Mouse (Mus musculus): ENCODE results near the gene H2afz. TPM values are rescaled to one million over a fixed set of nuclear protein-coding genes. Genes with fewer than 3 reads are reported as not detected.
"Not testable (repeated sequence)": the region's sequence is repeated elsewhere in the genome, so short reads cannot be mapped to it uniquely, and the experiment has no call there.

Gene H2afz
- polyA plus RNA-seq, 1 experiment from 2014 or later, result 2,590 TPM

DNA sequence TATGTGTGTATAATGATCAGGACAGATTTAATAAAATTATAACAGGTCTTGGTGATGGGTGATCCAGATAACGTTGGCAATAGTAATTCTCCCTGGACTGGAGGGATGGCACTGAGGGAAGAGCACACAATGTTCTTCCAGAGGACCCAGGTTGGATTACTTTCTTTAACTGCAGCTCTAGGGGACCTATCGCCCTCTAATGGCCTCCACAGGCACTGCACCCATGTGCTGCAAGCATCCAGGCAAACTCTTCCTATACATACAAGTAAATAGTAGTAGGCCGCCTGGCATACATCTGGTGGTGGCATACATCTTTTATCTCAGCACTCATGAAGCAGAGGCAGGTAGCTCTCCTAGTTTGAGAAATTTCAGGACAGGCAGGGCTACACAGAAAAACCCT lies 30.9 kb downstream of the H2afz start:
- DNase-seq, result peak; percentile 36
- WGBS, result 93% methylated on average over 3 of the region's 3 CpGs
- no peaks in the 10 kb centered on the region for H3K27me3 ChIP-seq (ENCODE audit: insufficient read depth, low read length)
- no peaks in the 10 kb centered on the region for H3K4me1 ChIP-seq (ENCODE audit: insufficient read depth)
- peak; percentile 57 for TF ChIP-seq CTCF (IDR thresholded peaks at IDR 0.05; ENCODE audit: low read depth)
- no peak overlapping the region for H3K27ac ChIP-seq (ENCODE audit: low read depth)
- no peaks in the 10 kb centered on the region for H3K9me3 ChIP-seq (ENCODE audit: low read depth, low read length)
- no peak overlapping the region for H3K4me2 ChIP-seq
- ATAC-seq (ENCODE audit: insufficient read depth), result no peak
- H3K9ac ChIP-seq, result no peak overlapping the region
- no peak overlapping the region for H3K4me3 ChIP-seq (ENCODE audit: low read depth, low read length)
- peaks cover 32% of the 10 kb centered on the region for H3K36me3 ChIP-seq (ENCODE audit: insufficient read depth)

DNA sequence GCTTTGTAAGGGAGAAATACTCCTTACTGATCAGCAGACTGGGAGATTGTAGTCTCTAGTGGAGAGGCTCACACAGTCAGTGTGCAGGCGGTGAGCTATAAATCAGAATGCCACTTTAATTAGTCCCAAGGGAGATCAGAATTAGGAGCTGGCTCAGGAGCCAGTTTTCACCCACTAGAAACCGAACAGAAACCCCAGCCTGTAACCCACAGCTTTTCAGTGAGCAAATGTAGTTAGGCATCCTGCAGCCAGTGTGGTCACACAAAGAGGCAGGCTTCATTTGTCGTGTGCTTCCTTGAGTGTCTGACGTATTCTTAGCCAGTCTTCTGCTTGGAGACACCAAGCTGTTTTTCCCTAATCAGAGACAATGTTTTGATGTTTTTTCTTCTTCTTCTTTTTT lies 32.1 kb downstream of the H2afz start:
- no peak overlapping the region for H3K4me3 ChIP-seq (ENCODE audit: low read depth, low read length)
- ATAC-seq (ENCODE audit: insufficient read depth), result no peak

DNA sequence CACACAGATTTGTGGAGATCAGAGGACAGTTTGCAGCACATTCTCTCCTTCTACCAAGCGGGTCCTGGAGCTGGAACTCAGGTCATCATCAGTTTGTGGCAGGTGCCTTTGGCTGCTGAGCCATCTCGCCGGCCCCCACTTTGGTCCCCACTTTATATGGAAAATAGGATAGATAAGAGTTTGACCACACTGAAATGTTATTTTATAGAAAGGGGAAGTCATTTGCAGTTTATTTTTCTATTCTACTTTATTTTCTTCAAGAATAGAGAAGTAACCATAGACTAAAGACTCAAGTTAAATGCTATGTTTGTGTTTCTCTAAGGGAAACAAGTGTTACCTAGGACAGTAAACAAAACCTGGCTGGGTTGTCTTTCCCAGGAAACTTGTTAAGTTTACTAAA lies 32.6 kb downstream of the H2afz start:
- Histone ChIP-seq H3K27ac (ENCODE audit: low read depth) (no peak overlapping the region), H3K4me2 (no peak overlapping the region), H3K9me3 (ENCODE audit: low read depth, low read length) (no peaks in the 10 kb centered on the region), H3K4me1 (ENCODE audit: insufficient read depth) (no peaks in the 10 kb centered on the region), H3K27me3 (ENCODE audit: insufficient read depth, low read length) (no peaks in the 10 kb centered on the region), H3K36me3 (ENCODE audit: insufficient read depth) (peaks cover 32% of the 10 kb centered on the region), H3K9ac (no peak overlapping the region), H3K4me3 (ENCODE audit: low read depth, low read length) (no peak overlapping the region)
- no peak for DNase-seq
- no peak for TF ChIP-seq CTCF (IDR thresholded peaks at IDR 0.05; ENCODE audit: low read depth)
- 91% methylated on average over 3 of the region's 3 CpGs for WGBS
- no peak for ATAC-seq (ENCODE audit: insufficient read depth)

More for the DNA sequence above, 32.1 kb downstream of the H2afz start:
- Histone ChIP-seq H3K9ac (no peak overlapping the region), H3K27ac (ENCODE audit: low read depth) (no peak overlapping the region), H3K4me1 (ENCODE audit: insufficient read depth) (no peaks in the 10 kb centered on the region), H3K36me3 (ENCODE audit: insufficient read depth) (peaks cover 32% of the 10 kb centered on the region), H3K27me3 (ENCODE audit: insufficient read depth, low read length) (no peaks in the 10 kb centered on the region), H3K9me3 (ENCODE audit: low read depth, low read length) (no peaks in the 10 kb centered on the region), H3K4me2 (no peak overlapping the region)
- WGBS, result 82% methylated on average over 4 of the region's 4 CpGs
- no peak for DNase-seq
- TF ChIP-seq CTCF (IDR thresholded peaks at IDR 0.05; ENCODE audit: low read depth), result no peak

DNA sequence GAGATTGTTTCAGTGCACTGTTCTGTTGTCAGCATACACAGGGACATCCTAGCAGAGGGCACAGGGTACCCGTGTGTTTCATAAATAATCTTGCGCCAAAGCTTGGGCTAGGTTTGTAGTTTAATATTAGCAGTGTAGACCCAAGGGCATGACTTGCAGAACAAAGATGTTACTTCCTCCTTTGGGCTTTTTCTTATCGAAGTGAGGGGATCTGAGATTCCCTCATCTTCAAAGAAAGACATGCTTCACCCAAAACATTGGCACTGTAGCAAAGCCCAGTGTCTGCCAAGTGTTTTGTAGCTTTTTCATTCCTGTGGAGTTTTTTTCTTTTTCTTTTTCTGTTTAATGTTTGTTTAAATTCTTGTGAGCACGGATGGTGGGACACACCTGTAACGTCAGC lies 33.4 kb downstream of the H2afz start:
- TF ChIP-seq CTCF (IDR thresholded peaks at IDR 0.05; ENCODE audit: low read depth), result no peak
- no peak for DNase-seq
- Histone ChIP-seq H3K4me3 (ENCODE audit: low read depth, low read length) (no peak overlapping the region), H3K9ac (no peak overlapping the region), H3K4me2 (no peak overlapping the region), H3K4me1 (ENCODE audit: insufficient read depth) (no peaks in the 10 kb centered on the region), H3K9me3 (ENCODE audit: low read depth, low read length) (no peaks in the 10 kb centered on the region), H3K27ac (ENCODE audit: low read depth) (no peak overlapping the region), H3K27me3 (ENCODE audit: insufficient read depth, low read length) (no peaks in the 10 kb centered on the region), H3K36me3 (ENCODE audit: insufficient read depth) (peaks cover 38% of the 10 kb centered on the region)
- no peak for ATAC-seq (ENCODE audit: insufficient read depth)
- 85% methylated on average over 5 of the region's 5 CpGs for WGBS

DNA sequence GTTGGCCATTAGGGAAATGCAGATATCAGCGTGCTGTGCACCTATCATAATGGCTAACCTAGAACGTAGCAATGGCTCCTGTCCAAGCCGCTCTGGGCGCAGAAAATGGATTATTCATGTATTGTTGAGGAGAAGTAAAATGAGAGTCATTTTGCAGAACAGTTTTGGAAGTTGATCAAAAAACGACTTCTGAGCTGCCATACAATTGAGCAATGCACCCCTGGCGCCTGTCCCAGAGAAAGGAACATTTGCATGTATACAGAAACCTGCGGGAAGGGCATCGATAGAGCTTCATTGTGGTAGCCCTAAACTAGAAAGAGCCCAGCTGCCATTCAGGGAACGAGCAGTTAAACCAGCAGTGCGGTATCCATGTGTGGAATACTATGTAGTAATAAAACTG lies 35.9 kb downstream of the H2afz start:
- no peak overlapping the region for H3K27ac ChIP-seq (ENCODE audit: low read depth)
- no peak overlapping the region for H3K4me3 ChIP-seq (ENCODE audit: low read depth, low read length)
- H3K9me3 ChIP-seq (ENCODE audit: low read depth, low read length), result no peaks in the 10 kb centered on the region
- no peaks in the 10 kb centered on the region for H3K27me3 ChIP-seq (ENCODE audit: insufficient read depth, low read length)
- 64% methylated on average over 10 of the region's 10 CpGs for WGBS
- TF ChIP-seq CTCF (IDR thresholded peaks at IDR 0.05; ENCODE audit: low read depth), result no peak
- ATAC-seq (ENCODE audit: insufficient read depth), result no peak
- peak; percentile 71 for DNase-seq
- no peak overlapping the region for H3K9ac ChIP-seq
- no peak overlapping the region for H3K4me2 ChIP-seq
- peaks cover 30% of the 10 kb centered on the region for H3K36me3 ChIP-seq (ENCODE audit: insufficient read depth)
- no peaks in the 10 kb centered on the region for H3K4me1 ChIP-seq (ENCODE audit: insufficient read depth)

DNA sequence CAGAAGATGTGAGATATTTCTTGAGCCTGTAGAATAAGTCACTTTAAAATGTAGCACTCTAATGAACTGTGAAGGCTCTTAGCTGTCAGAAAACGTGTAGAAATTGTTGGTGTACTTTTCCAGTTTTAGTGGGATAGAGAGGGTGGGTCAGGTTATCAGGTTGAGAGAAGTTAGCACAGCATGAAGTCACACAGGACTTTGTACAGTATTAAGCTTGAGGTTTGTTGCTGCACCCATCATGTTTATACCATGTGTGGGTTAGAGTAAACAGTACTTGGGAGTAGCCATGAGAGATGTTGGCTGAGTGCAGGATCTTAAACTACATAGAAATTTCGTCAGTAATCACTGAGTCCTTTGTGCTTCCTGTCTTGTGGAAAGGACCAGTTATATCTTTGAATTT lies 48.8 kb downstream of the H2afz start:
- Histone ChIP-seq H3K36me3 (ENCODE audit: insufficient read depth) (peaks cover 6% of the 10 kb centered on the region; the same call in 1 of the 2 replicates), H3K4me3 (ENCODE audit: low read depth, low read length) (no peak overlapping the region), H3K27me3 (ENCODE audit: insufficient read depth, low read length) (no peaks in the 10 kb centered on the region), H3K9ac (no peak overlapping the region), H3K27ac (ENCODE audit: low read depth) (no peak overlapping the region), H3K9me3 (ENCODE audit: low read depth, low read length) (no peaks in the 10 kb centered on the region), H3K4me2 (no peak overlapping the region), H3K4me1 (ENCODE audit: insufficient read depth) (no peaks in the 10 kb centered on the region)
- WGBS, result 30% methylated on average over 2 of the region's 2 CpGs
- no peak for DNase-seq
- ATAC-seq (ENCODE audit: insufficient read depth), result no peak
- TF ChIP-seq CTCF (IDR thresholded peaks at IDR 0.05; ENCODE audit: low read depth), result no peak

DNA sequence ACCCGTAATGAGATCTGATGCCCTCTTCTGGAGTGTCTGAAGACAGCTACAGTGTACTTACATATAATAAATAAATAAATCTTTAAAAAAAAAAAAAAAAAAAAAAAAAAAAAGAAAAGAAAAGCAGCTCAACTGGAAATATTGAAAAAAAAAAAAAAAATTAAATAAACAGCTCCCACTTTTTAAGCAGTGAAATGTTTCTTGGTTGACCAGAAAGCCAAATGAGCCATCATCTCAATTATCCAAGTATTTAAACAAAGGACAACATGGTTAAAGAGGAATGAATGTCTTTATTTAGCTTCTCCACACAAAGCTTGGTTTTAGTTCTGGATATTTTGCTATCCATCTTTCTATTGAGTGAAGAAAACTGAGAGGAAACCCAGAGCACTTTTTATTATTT lies 50.3 kb downstream of the H2afz start:
- not testable (repeated sequence) for H3K36me3 ChIP-seq (ENCODE audit: insufficient read depth); H3K4me1 ChIP-seq (ENCODE audit: insufficient read depth); H3K4me3 ChIP-seq (ENCODE audit: low read depth, low read length); H3K4me2 ChIP-seq; ATAC-seq (ENCODE audit: insufficient read depth); DNase-seq; H3K9me3 ChIP-seq (ENCODE audit: low read depth, low read length); H3K27ac ChIP-seq (ENCODE audit: low read depth); H3K9ac ChIP-seq; H3K27me3 ChIP-seq (ENCODE audit: insufficient read depth, low read length)
- no CpG with 5 or more reads among the region's 1 CpGs for WGBS

Other genes starting within 250 kb of the H2afz start
- gene Ddit4l, start 242.9 kb upstream of the H2afz start, polyA plus RNA-seq (2014; fragmentation: Nextera tagmentation; extraction: Ambion mirVana), result 7.9 and 10.3 TPM in 2 replicates
- gene Gm21962, start 193.0 kb upstream of the H2afz start, polyA plus RNA-seq (2014; fragmentation: Nextera tagmentation; extraction: Ambion mirVana), result not detected in 2 replicates
- gene Dnajb14, start 3.2 kb downstream of the H2afz start, polyA plus RNA-seq (2014; fragmentation: Nextera tagmentation; extraction: Ambion mirVana), result 12.8 and 15.5 TPM in 2 replicates
- gene Lamtor3, start 54.0 kb downstream of the H2afz start, polyA plus RNA-seq (2014; fragmentation: Nextera tagmentation; extraction: Ambion mirVana), result 97.2 and 103 TPM in 2 replicates
- 8.0 and 8.1 TPM in 2 replicates for gene Dapp1, start 117.1 kb downstream of the H2afz start, polyA plus RNA-seq (2014; fragmentation: Nextera tagmentation; extraction: Ambion mirVana)
- 0.21 and 0.31 TPM in 2 replicates for gene 1110002E22Rik, start 200.6 kb downstream of the H2afz start, polyA plus RNA-seq (2014; fragmentation: Nextera tagmentation; extraction: Ambion mirVana)
- 0.19 TPM in 1 of 2 replicates, not detected in the other for gene Gm5105, start 202.9 kb downstream of the H2afz start, polyA plus RNA-seq (2014; fragmentation: Nextera tagmentation; extraction: Ambion mirVana)